Mouse (Mus musculus): Measurements from ENCODE around the gene Zfyve1. TPM values are rescaled to one million over a fixed set of nuclear protein-coding genes. Genes with fewer than 3 reads are reported as not detected.
"Not testable (repeated sequence)": the region's sequence is repeated elsewhere in the genome, so short reads cannot be mapped to it uniquely, and the experiment has no call there.

Zfyve1 gene
- 37.7 and 38.0 TPM in 2 replicates for polyA plus RNA-seq (2011; ENCODE audit: insufficient read depth, insufficient read length, low read depth, missing spikeins)

- peak within 1 kb of the TSS; percentile 86 for H3K4me3 ChIP-seq (ENCODE audit: low read depth, low read length)
- H3K9me3 ChIP-seq (replicated peaks; ENCODE audit: control insufficient read depth, insufficient read depth, low read length, poor library complexity, severe bottlenecking) = no peaks in the 10 kb centered on the region
- H3K27me3 ChIP-seq (ENCODE audit: control insufficient read depth, insufficient read depth, low read length, poor library complexity, severe bottlenecking) = no peaks in the 10 kb centered on the region
- TF ChIP-seq CTCF (IDR thresholded peaks at IDR 0.05; ENCODE audit: low read depth, low read length) (no peak), POLR2A (IDR thresholded peaks at IDR 0.05; ENCODE audit: insufficient read depth, low read length) (peak; percentile 88), EP300 (IDR thresholded peaks at IDR 0.05; ENCODE audit: insufficient read depth, low read depth, low read length) (peak; percentile 48; the same call in 1 of the 2 replicates)
- H3K9ac ChIP-seq (ENCODE audit: low read depth, poor library complexity, severe bottlenecking) = peak within 1 kb of the TSS; percentile 88
- H3K27ac ChIP-seq (ENCODE audit: insufficient read depth, low read length) = peak within 1 kb of the TSS; percentile 2; the same call in 1 of the 2 replicates
- H3K36me3 ChIP-seq (ENCODE audit: control insufficient read depth, insufficient read depth, low read length, poor library complexity, severe bottlenecking) = peaks cover 14% of the 10 kb centered on the region
- no peaks in the 10 kb centered on the region for H3K4me1 ChIP-seq (ENCODE audit: control insufficient read depth, insufficient read depth, low read length)
Measured at GRCm38 (mm10) chr12:83597025-83597501, at the start of gene Zfyve1. Gene Zfyve1 (minus strand): TSS chr12:83597222.

DNA sequence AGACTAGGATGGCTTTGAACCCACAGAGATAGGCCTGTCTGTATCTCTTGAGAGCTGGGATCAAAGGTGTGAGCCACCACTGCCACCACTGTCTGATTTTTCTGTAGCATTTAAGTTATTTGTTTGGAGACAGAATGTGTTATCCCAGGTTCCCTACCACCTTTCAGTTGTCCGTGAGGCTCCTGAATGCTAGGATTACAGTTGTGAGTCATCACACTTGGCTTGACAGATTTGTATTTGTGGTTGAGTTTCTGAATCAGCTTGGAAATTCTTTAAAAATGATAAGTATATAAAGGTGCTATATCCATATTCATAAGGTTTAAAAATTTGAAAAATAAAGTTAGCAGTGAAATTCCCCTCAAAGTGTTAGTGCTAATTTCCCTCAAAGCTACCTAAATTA lies 46.1 kb upstream of the Zfyve1 start:
- no peak for TF ChIP-seq EP300 (IDR thresholded peaks at IDR 0.05; ENCODE audit: insufficient read depth, low read depth, low read length)
- 0 out of 2 replicates have a peak overlapping the region, but pooled peaks have one; percentile 28 for H3K27ac ChIP-seq (ENCODE audit: insufficient read depth, low read length)
- no peaks in the 10 kb centered on the region for H3K27me3 ChIP-seq (ENCODE audit: control insufficient read depth, insufficient read depth, low read length, poor library complexity, severe bottlenecking)

DNA sequence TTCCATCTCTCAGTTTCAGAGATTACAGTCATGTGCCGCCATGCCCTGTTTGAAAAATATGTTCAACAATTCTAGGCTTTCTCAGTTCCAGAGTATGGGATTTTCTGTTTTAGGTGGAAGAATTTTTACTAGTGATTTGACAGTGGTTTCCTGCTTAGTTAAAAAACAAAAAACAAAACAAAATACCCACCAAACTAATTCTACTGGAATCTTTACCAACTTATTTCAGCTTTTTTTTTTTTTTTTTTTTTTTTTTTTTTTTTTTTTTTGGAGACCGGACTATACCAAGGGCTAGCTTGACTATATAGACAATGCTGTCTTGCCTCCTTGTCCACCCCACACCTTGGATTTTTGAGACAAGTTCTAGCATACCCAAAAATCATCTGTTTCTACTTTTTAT lies 44.2 kb upstream of the Zfyve1 start:
- H3K4me3 ChIP-seq (ENCODE audit: low read depth, low read length) = no peak overlapping the region
- peaks cover 74% of the 10 kb centered on the region for H3K36me3 ChIP-seq (ENCODE audit: control insufficient read depth, insufficient read depth, low read length, poor library complexity, severe bottlenecking)
- no peak overlapping the region for H3K27ac ChIP-seq (ENCODE audit: insufficient read depth, low read length)
- H3K4me1 ChIP-seq (ENCODE audit: control insufficient read depth, insufficient read depth, low read length) = no peaks in the 10 kb centered on the region
- H3K9ac ChIP-seq (ENCODE audit: low read depth, poor library complexity, severe bottlenecking) = no peak overlapping the region
- no peaks in the 10 kb centered on the region for H3K9me3 ChIP-seq (replicated peaks; ENCODE audit: control insufficient read depth, insufficient read depth, low read length, poor library complexity, severe bottlenecking)
- H3K27me3 ChIP-seq (ENCODE audit: control insufficient read depth, insufficient read depth, low read length, poor library complexity, severe bottlenecking) = no peaks in the 10 kb centered on the region
- no peak for TF ChIP-seq POLR2A (IDR thresholded peaks at IDR 0.05; ENCODE audit: insufficient read depth, low read length)
- TF ChIP-seq EP300 (IDR thresholded peaks at IDR 0.05; ENCODE audit: insufficient read depth, low read depth, low read length) = no peak
- TF ChIP-seq CTCF (IDR thresholded peaks at IDR 0.05; ENCODE audit: low read depth, low read length) = no peak

More for the DNA sequence above, 46.1 kb upstream of the Zfyve1 start:
- no peak overlapping the region for H3K4me3 ChIP-seq (ENCODE audit: low read depth, low read length)
- H3K9ac ChIP-seq (ENCODE audit: low read depth, poor library complexity, severe bottlenecking) = no peak overlapping the region
- no peaks in the 10 kb centered on the region for H3K4me1 ChIP-seq (ENCODE audit: control insufficient read depth, insufficient read depth, low read length)
- no peaks in the 10 kb centered on the region for H3K9me3 ChIP-seq (replicated peaks; ENCODE audit: control insufficient read depth, insufficient read depth, low read length, poor library complexity, severe bottlenecking)
- peaks cover 72% of the 10 kb centered on the region for H3K36me3 ChIP-seq (ENCODE audit: control insufficient read depth, insufficient read depth, low read length, poor library complexity, severe bottlenecking)

- no peak overlapping the region for H3K27ac ChIP-seq (ENCODE audit: insufficient read depth, low read length)
- no peaks in the 10 kb centered on the region for H3K27me3 ChIP-seq (ENCODE audit: control insufficient read depth, insufficient read depth, low read length, poor library complexity, severe bottlenecking)
- peak overlapping the region; percentile 99 for H3K9ac ChIP-seq (ENCODE audit: low read depth, poor library complexity, severe bottlenecking)
- H3K36me3 ChIP-seq (ENCODE audit: control insufficient read depth, insufficient read depth, low read length, poor library complexity, severe bottlenecking) = peaks cover 33% of the 10 kb centered on the region
- H3K4me3 ChIP-seq (ENCODE audit: low read depth, low read length) = no peak overlapping the region; the same call in 1 of the 2 replicates
- no peaks in the 10 kb centered on the region for H3K9me3 ChIP-seq (replicated peaks; ENCODE audit: control insufficient read depth, insufficient read depth, low read length, poor library complexity, severe bottlenecking)
- TF ChIP-seq POLR2A (IDR thresholded peaks at IDR 0.05; ENCODE audit: insufficient read depth, low read length) (no peak), EP300 (IDR thresholded peaks at IDR 0.05; ENCODE audit: insufficient read depth, low read depth, low read length) (no peak), CTCF (IDR thresholded peaks at IDR 0.05; ENCODE audit: low read depth, low read length) (no peak)
- H3K4me1 ChIP-seq (ENCODE audit: control insufficient read depth, insufficient read depth, low read length) = no peaks in the 10 kb centered on the region
Measured at GRCm38 (mm10) chr12:83633807-83634206, 36.8 kb upstream of the Zfyve1 start.

GRCm38 (mm10) chr12:83632680-83633025 lies 35.6 kb upstream of the Zfyve1 start:
- Histone ChIP-seq H3K9me3 (replicated peaks; ENCODE audit: control insufficient read depth, insufficient read depth, low read length, poor library complexity, severe bottlenecking) (no peaks in the 10 kb centered on the region), H3K27me3 (ENCODE audit: control insufficient read depth, insufficient read depth, low read length, poor library complexity, severe bottlenecking) (no peaks in the 10 kb centered on the region), H3K4me3 (ENCODE audit: low read depth, low read length) (peak overlapping the region; percentile 77), H3K27ac (ENCODE audit: insufficient read depth, low read length) (peak overlapping the region; percentile 69), H3K9ac (ENCODE audit: low read depth, poor library complexity, severe bottlenecking) (peak overlapping the region; percentile 99), H3K36me3 (ENCODE audit: control insufficient read depth, insufficient read depth, low read length, poor library complexity, severe bottlenecking) (peaks cover 25% of the 10 kb centered on the region), H3K4me1 (ENCODE audit: control insufficient read depth, insufficient read depth, low read length) (no peaks in the 10 kb centered on the region)
- TF ChIP-seq POLR2A (IDR thresholded peaks at IDR 0.05; ENCODE audit: insufficient read depth, low read length) (no peak), EP300 (IDR thresholded peaks at IDR 0.05; ENCODE audit: insufficient read depth, low read depth, low read length) (no peak), CTCF (IDR thresholded peaks at IDR 0.05; ENCODE audit: low read depth, low read length) (no peak)

DNA sequence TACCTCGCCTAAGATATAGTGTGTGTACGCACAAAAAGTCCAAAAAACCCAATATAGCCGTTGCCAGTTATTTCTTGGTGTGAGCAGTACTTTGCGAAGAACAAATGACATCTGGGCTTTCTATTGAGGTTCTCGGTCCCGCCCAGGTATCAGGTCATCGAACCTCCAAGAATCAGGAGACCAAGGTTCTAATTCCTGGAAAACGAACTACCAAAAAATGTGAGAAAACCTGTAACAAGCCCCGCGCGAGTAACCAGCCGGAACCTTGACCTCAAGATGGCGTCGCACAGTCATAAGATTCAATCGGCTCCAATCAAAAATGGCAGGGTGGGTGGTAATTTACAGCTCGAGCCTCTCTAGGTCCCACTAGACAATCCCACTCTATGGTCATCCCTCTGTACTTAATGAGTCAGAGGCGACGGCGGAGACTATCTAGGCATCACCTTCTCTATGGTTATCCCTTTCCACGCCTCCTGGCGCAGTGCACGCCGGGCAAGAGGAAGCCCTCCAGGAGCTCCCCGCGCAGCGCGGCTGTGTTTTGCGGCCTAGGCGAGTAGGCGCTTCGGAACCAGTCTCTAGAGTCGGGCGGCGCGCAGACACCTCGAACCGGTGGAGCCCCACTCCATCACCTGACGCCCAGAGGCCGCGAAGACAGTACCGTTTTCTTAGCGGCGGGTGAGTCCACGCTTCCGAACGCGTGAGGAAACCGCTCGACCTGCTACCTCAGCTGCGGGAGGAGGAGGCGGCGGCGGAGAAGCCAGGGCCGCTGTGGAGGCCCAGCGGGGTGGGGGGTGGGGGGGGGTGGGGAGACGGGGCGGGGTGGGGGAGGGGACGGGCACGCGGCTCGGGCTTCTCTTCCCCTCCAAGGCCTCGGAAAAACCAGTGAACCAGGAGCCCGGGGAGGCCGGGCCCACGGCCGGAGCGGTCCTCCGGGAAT lies 35.0 kb upstream of the Zfyve1 start:
- Histone ChIP-seq H3K4me3 (ENCODE audit: low read depth, low read length) (peak overlapping the region; percentile 99), H3K27me3 (ENCODE audit: control insufficient read depth, insufficient read depth, low read length, poor library complexity, severe bottlenecking) (no peaks in the 10 kb centered on the region), H3K27ac (ENCODE audit: insufficient read depth, low read length) (peak overlapping the region; percentile 85), H3K9ac (ENCODE audit: low read depth, poor library complexity, severe bottlenecking) (peak overlapping the region; percentile 99), H3K9me3 (replicated peaks; ENCODE audit: control insufficient read depth, insufficient read depth, low read length, poor library complexity, severe bottlenecking) (no peaks in the 10 kb centered on the region), H3K4me1 (ENCODE audit: control insufficient read depth, insufficient read depth, low read length) (no peaks in the 10 kb centered on the region), H3K36me3 (ENCODE audit: control insufficient read depth, insufficient read depth, low read length, poor library complexity, severe bottlenecking) (peaks cover 19% of the 10 kb centered on the region)
- TF ChIP-seq POLR2A (IDR thresholded peaks at IDR 0.05; ENCODE audit: insufficient read depth, low read length) = peak; percentile 57
- TF ChIP-seq CTCF (IDR thresholded peaks at IDR 0.05; ENCODE audit: low read depth, low read length) = peak; percentile 10
- no peak for TF ChIP-seq EP300 (IDR thresholded peaks at IDR 0.05; ENCODE audit: insufficient read depth, low read depth, low read length)

DNA sequence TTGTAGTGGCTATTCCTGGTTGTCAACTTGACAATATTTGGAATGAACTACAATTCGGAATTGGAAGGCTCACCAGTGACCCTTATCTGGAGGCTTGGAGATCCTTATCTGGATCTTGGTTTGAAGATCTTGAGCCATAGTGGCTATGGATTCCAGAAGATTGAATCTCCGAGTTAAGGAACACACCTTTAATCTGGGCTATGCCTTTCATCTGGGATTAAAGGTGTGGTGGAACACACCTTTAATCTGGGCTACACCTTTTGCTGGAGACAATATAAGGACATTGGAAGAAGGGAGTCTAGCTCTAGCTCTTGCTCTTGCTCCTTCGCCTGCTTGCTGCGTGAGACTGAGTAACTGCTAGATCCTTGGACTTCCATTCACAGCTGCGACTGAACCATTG lies 33.9 kb upstream of the Zfyve1 start, which contains the start of gene Rbm25:
Gene Rbm25 (plus strand): TSS at position 301 of the 400 bp plus-strand sequence.
- H3K36me3 ChIP-seq (ENCODE audit: control insufficient read depth, insufficient read depth, low read length, poor library complexity, severe bottlenecking) = peaks cover 13% of the 10 kb centered on the region

More for the DNA sequence above, 33.9 kb upstream of the Zfyve1 start, which contains the start of gene Rbm25:
- H3K9ac ChIP-seq (ENCODE audit: low read depth, poor library complexity, severe bottlenecking) = peak within 1 kb of the TSS; percentile 99
- peak within 1 kb of the TSS; percentile 99 for H3K4me3 ChIP-seq (ENCODE audit: low read depth, low read length)
- not testable (repeated sequence) for H3K9me3 ChIP-seq (replicated peaks; ENCODE audit: control insufficient read depth, insufficient read depth, low read length, poor library complexity, severe bottlenecking); H3K4me1 ChIP-seq (ENCODE audit: control insufficient read depth, insufficient read depth, low read length); H3K27me3 ChIP-seq (ENCODE audit: control insufficient read depth, insufficient read depth, low read length, poor library complexity, severe bottlenecking)
- H3K27ac ChIP-seq (ENCODE audit: insufficient read depth, low read length) = peak within 1 kb of the TSS; percentile 85
